Mouse (Mus musculus) hindlimb bud, embryonic 11.5 days (tissue): ENCODE measurements around the gene Mief2.

Experiments used
- DNase-seq: peaks from one replicate; pipeline ENCODE4 v3.0.0-alpha.2; 2012; ENCODE audit warnings: low read depth, low spot score; ENCODE audit errors: extremely low spot score

Gene Mief2

GRCm38 (mm10) chr11:60728260-60728761 lies at the start of gene Mief2:
Mief2 (plus strand) TSS chr11:60728398.
- peak; percentile 66 for DNase-seq

- no peak for DNase-seq
Measured at GRCm38 (mm10) chr11:60696165-60696564, 32.0 kb upstream of the Mief2 start.

GRCm38 (mm10) chr11:60697561-60697960 lies 30.6 kb upstream of the Mief2 start:
- DNase-seq = no peak

DNA sequence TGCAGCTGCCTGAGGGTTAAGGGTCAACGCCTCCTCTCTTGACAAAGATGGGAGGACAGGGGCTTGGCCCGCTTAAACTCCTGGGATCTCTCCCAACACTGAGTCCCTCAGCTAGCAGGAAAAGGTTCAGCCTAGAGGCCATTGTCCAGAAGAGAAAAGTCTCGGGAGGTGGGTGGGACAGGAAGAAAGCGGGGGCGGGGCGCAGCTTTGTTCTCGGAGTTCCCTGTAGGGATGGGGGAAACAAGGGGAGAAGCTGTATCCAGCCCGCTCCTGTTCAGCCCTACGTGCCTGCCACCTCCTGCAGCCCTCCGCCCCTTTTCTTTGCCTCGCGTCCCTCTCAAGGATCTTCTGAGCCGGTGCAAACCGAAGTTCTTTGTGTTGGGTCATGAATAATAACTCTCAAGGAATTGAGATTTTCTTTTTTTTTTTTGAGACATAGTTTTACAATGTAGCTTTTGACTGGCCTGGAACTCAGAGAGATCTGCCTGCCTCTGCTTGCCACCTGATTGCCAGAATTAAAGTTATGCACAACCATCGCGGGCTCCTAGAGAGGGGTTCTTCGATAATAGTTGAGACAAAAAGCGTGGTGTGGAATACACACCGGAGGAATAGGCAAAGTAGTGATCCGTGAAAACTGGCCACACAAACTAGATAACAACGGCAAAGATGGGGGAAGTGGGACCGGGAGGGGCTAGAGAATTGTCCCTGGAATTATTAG lies 29.2 kb upstream of the Mief2 start:
- no peak for DNase-seq

DNA sequence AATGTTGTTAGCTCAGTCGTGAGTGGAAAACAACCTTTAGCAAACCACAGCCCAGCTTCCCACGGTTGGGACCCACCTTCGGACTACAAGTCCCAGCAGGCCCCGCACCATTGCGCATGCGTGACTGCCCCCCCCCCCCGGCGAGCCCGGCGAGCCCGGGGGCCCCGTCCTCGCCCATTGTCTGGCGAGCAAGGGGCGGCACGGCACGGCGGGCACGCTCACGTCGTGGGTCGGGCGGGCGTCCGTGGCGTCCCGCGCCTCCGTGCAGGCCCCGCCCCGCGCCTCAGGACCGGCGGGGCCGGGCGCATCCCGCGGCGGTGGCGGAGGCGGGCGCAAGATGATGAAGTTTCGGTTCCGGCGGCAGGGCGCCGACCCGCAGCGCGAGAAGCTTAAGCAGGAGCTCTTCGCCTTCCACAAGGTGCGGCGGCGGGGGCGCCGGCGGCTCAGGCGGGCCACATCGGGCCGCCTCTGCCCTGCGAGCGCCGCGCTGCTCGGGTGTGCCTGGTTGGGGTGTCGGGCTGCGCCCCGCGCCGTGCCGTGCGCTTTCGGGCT lies 28.6 kb upstream of the Mief2 start, which contains the start of gene Llgl1:
Gene Llgl1 (plus strand): TSS at position 200 of the 552 bp plus-strand sequence.
- DNase-seq = peak; percentile 66

- no peak for DNase-seq
Measured at GRCm38 (mm10) chr11:60700320-60701185, 27.6 kb upstream of the Mief2 start.

- no peak for DNase-seq
Measured at GRCm38 (mm10) chr11:60701611-60702010, 26.6 kb upstream of the Mief2 start.

DNA sequence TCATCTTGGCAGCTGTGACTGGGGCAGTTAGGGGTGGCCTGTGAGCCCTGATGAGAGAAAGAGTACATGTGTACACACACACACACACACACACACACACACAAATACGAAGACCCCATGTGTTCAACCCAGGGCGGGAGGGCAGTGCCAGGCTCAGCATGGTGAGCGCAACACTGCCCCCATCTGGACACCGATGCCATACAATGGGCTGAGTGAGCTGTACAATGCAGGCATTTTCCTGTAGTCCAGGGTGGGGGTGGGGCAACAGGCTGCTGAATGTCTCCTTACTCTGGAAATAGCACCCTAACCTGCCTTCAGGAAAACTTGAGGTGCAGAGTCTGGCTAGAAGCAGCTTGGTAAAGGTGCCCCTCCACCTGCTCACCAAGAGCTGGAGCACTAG lies 25.1 kb upstream of the Mief2 start:
- no peak for DNase-seq

- no peak for DNase-seq
Measured at GRCm38 (mm10) chr11:60704023-60704880, 23.9 kb upstream of the Mief2 start.

DNA sequence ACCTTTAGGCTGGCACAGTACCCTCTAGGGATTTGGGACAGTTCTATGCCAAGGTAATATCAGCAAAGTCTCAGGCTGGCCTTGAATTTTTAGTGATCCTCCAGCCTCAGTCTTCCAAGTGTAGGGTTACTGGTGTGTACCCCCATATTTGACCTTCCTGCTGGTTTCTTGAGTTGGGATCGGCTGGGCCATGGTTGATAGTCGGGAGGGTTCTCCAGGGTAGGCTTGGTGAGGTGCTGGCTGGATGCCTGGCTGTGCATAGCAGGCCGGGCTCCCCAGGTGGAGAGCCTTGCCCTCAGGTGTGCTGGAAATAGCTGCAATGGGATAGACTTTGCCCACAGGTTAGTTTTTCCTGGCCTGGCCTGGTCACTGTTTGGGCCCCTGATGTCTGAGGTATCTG lies 22.9 kb upstream of the Mief2 start:
- no peak for DNase-seq

DNA sequence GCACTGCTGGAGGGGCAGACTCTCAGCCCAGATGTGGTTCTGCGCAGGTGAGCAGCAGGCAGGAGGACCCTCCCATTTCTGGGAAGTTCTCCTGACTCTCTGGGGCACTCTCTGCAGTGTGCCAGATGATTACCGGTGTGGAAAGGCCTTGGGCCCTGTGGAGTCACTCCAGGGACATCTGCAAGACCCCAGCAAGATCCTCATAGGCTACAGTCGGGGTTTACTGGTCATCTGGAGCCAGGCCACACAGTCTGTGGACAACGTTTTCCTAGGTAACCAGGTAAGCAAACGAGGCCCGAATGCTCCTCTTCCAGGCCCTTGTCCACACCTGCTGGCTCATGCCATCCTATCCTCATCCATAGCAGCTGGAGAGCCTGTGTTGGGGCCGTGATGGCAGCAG lies 22.1 kb upstream of the Mief2 start:
- DNase-seq = no peak

GRCm38 (mm10) chr11:60706696-60707480 lies 21.3 kb upstream of the Mief2 start:
- no peak for DNase-seq

- DNase-seq = no peak
Measured at GRCm38 (mm10) chr11:60707672-60708071, 20.5 kb upstream of the Mief2 start.

DNA sequence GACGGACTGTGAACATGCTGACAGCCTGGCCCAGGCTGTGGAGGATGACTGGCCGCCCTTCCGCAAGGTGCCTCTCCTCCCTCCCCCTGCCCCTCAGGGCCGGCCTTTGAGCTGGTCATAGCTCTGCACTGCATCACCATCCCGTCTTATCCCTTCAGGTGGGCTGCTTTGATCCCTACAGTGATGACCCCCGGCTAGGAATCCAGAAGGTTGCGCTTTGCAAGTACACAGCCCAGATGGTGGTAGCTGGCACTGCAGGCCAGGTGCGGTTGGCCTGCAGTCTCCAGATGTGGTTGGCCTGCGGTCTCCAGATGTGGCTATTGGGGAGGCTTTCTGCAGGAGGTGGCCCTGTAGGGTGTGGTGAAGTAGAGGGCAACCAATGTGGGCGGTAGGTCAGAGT lies 19.6 kb upstream of the Mief2 start:
- no peak for DNase-seq

DNA sequence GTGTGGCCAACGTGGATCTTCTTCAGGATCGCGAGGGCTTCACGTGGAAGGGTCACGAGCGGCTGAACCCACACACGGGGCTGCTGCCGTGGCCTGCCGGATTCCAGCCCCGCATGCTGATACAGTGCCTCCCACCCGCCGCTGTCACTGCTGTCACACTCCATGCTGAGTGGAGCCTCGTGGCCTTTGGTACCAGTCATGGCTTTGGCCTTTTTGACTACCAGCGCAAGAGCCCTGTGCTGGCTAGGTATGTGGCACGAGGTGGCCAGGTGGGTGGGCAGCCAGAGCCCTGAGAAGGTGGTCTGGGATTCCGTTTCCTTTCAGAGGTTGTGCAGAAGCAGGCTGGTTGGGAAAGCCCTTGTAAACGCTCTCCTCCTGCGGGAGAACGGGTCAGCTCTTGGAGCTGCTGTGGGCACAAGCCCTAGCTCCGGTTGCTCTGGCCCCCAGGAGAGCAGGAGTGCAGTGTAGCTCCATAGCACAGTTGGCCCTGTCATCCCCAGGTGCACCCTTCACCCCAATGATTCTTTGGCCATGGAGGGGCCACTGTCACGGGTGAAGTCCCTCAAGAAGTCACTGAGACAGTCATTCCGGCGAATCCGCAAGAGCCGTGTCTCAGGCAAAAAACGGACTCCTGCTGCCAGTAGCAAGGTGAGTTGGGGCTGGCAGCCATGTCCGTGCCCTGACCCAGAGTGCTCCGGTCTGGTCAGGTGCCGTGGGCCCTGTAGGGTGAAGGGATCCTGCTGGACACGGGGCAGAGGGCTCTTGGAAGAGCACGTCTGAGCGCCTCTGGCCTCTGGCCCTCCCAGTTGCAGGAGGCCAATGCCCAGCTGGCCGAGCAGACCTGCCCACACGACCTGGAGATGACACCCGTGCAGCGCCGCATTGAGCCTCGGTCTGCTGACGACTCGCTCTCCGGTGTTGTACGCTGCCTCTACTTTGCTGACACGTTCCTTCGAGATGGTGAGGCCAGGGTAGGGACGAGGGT lies 18.4 kb upstream of the Mief2 start:
- DNase-seq = no peak

GRCm38 (mm10) chr11:60711218-60711617 lies 17.0 kb upstream of the Mief2 start:
- DNase-seq = no peak

DNA sequence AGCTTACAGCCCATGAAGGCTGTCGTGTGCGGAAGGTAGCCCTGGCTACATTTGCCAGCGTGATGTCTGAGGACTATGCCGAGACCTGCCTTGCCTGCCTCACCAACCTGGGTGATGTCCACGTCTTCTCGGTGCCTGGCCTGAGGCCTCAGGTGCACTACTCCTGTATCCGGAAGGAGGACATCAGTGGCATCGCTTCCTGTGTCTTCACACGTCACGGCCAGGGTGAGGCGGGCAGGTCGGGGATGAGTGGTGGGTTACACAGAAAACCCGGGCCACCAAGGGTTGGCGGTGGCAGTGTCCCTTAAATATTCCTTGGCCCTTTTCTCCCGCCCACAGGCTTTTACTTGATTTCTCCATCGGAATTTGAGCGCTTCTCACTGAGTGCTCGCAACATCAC lies 16.2 kb upstream of the Mief2 start:
- DNase-seq = no peak

DNA sequence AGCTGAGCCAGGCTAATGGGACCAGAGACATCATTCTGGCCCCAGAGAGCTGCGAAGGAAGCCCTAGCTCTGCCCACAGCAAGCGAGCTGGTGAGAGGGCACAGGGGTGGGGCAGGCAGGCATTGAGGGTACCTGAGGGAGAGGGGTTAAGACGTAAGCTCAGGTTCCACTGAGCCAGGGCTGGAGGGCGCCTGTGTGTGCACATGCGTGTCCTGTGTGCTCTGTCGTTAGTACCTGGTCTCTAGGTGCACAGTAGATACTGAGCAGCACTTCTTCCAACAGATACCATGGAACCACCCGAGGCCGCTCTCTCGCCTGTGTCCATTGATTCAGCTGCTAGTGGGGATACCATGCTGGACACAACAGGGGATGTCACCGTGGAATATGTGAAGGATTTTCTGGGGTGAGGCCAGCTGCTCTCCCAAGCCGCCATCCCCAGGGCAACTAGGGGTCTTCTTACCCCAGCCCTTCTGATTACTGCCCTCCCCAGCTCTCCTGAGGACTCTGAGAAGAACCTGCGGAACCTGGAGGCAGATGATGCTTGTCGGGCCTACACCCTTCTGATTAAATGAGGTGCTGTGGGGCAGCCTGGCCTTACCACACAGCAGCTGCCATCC lies 15.5 kb upstream of the Mief2 start:
- no peak for DNase-seq
